Mouse (Mus musculus): ENCODE measurements at regions not wholly inside any gene's neighbourhood (a gene's known extent, or its start where the extent isn't known, plus 50 kb on each side); places are given as distances from the start of the nearest gene placed in this dataset.

- no peak overlapping the region for H3K27ac ChIP-seq (ENCODE audit: low read depth)
- WGBS = 78% methylated on average over 5 of the region's 5 CpGs
- DNase-seq (ENCODE audit: low spot score) = no peak
- no peak for ATAC-seq (ENCODE audit: insufficient read depth, low read depth)
- no peaks in the 10 kb centered on the region for H3K36me3 ChIP-seq (replicated peaks; ENCODE audit: control insufficient read depth, insufficient read depth, low read length)
- no peak overlapping the region for H3K4me3 ChIP-seq (ENCODE audit: low read depth, low read length)
- H3K4me1 ChIP-seq (ENCODE audit: control insufficient read depth, insufficient read depth) = no peaks in the 10 kb centered on the region
- H3K4me2 ChIP-seq (ENCODE audit: low read depth, low read length) = no peak overlapping the region
- H3K27me3 ChIP-seq (ENCODE audit: control insufficient read depth, insufficient read depth, low read length) = no peaks in the 10 kb centered on the region
- no peak for TF ChIP-seq EP300 (IDR thresholded peaks at IDR 0.05; ENCODE audit: low read depth)
- TF ChIP-seq CTCF (IDR thresholded peaks at IDR 0.05; ENCODE audit: low read depth) = no peak
- 0 out of 2 replicates have a peak, but pooled peaks cover 4% of the 10 kb centered on the region for H3K9me3 ChIP-seq (replicated peaks; ENCODE audit: control insufficient read depth, low read length)
- H3K9ac ChIP-seq (replicated peaks; ENCODE audit: low read depth, low read length) = no peak overlapping the region
These were observed 211.8 kb upstream of the 9630041A04Rik start for GRCm38 (mm10) chr9:101649816-101650215.

DNA sequence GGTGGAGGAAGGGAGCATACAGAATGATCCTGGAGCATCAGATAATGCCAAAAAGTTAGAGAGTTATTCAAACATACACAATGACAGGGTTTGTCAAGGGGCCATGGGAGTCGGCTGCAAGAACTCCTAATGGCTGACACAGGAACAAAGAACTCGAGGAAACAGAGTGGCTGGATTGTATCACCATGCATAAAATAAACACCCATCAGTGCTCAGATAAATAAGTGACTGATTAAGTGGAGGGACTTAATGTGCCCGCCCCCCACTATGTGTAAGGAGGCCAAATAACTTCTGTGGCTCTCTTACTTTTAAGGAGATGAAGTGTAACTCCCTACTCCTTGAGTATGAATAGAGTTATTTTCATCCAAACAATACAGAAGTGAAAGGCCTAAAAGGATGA is 220.1 kb upstream of the 9630041A04Rik start:
- Histone ChIP-seq H3K4me1 (ENCODE audit: control insufficient read depth, insufficient read depth) (no peaks in the 10 kb centered on the region), H3K4me3 (ENCODE audit: low read depth, low read length) (no peak overlapping the region), H3K27me3 (ENCODE audit: control insufficient read depth, insufficient read depth, low read length) (no peaks in the 10 kb centered on the region), H3K36me3 (replicated peaks; ENCODE audit: control insufficient read depth, insufficient read depth, low read length) (no peaks in the 10 kb centered on the region), H3K9ac (replicated peaks; ENCODE audit: low read depth, low read length) (no peak overlapping the region), H3K27ac (ENCODE audit: low read depth) (no peak overlapping the region), H3K9me3 (replicated peaks; ENCODE audit: control insufficient read depth, low read length) (0 out of 2 replicates have a peak, but pooled peaks cover 4% of the 10 kb centered on the region), H3K4me2 (ENCODE audit: low read depth, low read length) (no peak overlapping the region)
- TF ChIP-seq EP300 (IDR thresholded peaks at IDR 0.05; ENCODE audit: low read depth) (no peak), CTCF (IDR thresholded peaks at IDR 0.05; ENCODE audit: low read depth) (no peak)
- 38% methylated on average over 3 of the region's 3 CpGs for WGBS
- ATAC-seq (ENCODE audit: insufficient read depth, low read depth) = no peak
- no peak for DNase-seq (ENCODE audit: low spot score)

GRCm38 (mm10) chr9:101640598-101640997 is 221.0 kb upstream of the 9630041A04Rik start:
- no peak overlapping the region for H3K27ac ChIP-seq (ENCODE audit: low read depth)
- no peak overlapping the region for H3K9ac ChIP-seq (replicated peaks; ENCODE audit: low read depth, low read length)
- TF ChIP-seq CTCF (IDR thresholded peaks at IDR 0.05; ENCODE audit: low read depth) (no peak), EP300 (IDR thresholded peaks at IDR 0.05; ENCODE audit: low read depth) (no peak)
- no peak overlapping the region for H3K4me2 ChIP-seq (ENCODE audit: low read depth, low read length)
- no peak for ATAC-seq (ENCODE audit: insufficient read depth, low read depth)
- 0 out of 2 replicates have a peak, but pooled peaks cover 4% of the 10 kb centered on the region for H3K9me3 ChIP-seq (replicated peaks; ENCODE audit: control insufficient read depth, low read length)
- no peaks in the 10 kb centered on the region for H3K27me3 ChIP-seq (ENCODE audit: control insufficient read depth, insufficient read depth, low read length)
- DNase-seq (ENCODE audit: low spot score) = no peak
- H3K4me1 ChIP-seq (ENCODE audit: control insufficient read depth, insufficient read depth) = no peaks in the 10 kb centered on the region
- no peaks in the 10 kb centered on the region for H3K36me3 ChIP-seq (replicated peaks; ENCODE audit: control insufficient read depth, insufficient read depth, low read length)
- no peak overlapping the region for H3K4me3 ChIP-seq (ENCODE audit: low read depth, low read length)

GRCm38 (mm10) chr9:101616261-101616660 is 245.4 kb upstream of the 9630041A04Rik start:
- no peak overlapping the region for H3K4me2 ChIP-seq (ENCODE audit: low read depth, low read length)
- no peaks in the 10 kb centered on the region for H3K36me3 ChIP-seq (replicated peaks; ENCODE audit: control insufficient read depth, insufficient read depth, low read length)
- no peaks in the 10 kb centered on the region for H3K9me3 ChIP-seq (replicated peaks; ENCODE audit: control insufficient read depth, low read length)
- H3K4me1 ChIP-seq (ENCODE audit: control insufficient read depth, insufficient read depth) = no peaks in the 10 kb centered on the region
- ATAC-seq (ENCODE audit: insufficient read depth, low read depth) (no peak), DNase-seq (ENCODE audit: low spot score) (no peak)
- H3K4me3 ChIP-seq (ENCODE audit: low read depth, low read length) = no peak overlapping the region
- H3K27me3 ChIP-seq (ENCODE audit: control insufficient read depth, insufficient read depth, low read length) = no peaks in the 10 kb centered on the region
- 61% methylated on average over 2 of the region's 2 CpGs for WGBS
- H3K27ac ChIP-seq (ENCODE audit: low read depth) = no peak overlapping the region
- H3K9ac ChIP-seq (replicated peaks; ENCODE audit: low read depth, low read length) = no peak overlapping the region
- TF ChIP-seq CTCF (IDR thresholded peaks at IDR 0.05; ENCODE audit: low read depth) (no peak), EP300 (IDR thresholded peaks at IDR 0.05; ENCODE audit: low read depth) (no peak)

- Histone ChIP-seq H3K4me1 (ENCODE audit: control insufficient read depth, insufficient read depth) (no peaks in the 10 kb centered on the region), H3K36me3 (replicated peaks; ENCODE audit: control insufficient read depth, insufficient read depth, low read length) (no peaks in the 10 kb centered on the region), H3K9me3 (replicated peaks; ENCODE audit: control insufficient read depth, low read length) (no peaks in the 10 kb centered on the region), H3K4me2 (ENCODE audit: low read depth, low read length) (no peak overlapping the region), H3K27me3 (ENCODE audit: control insufficient read depth, insufficient read depth, low read length) (no peaks in the 10 kb centered on the region), H3K9ac (replicated peaks; ENCODE audit: low read depth, low read length) (no peak overlapping the region), H3K4me3 (ENCODE audit: low read depth, low read length) (no peak overlapping the region), H3K27ac (ENCODE audit: low read depth) (no peak overlapping the region)
- 71% methylated on average over 3 of the region's 3 CpGs for WGBS
- DNase-seq (ENCODE audit: low spot score) (no peak), ATAC-seq (ENCODE audit: insufficient read depth, low read depth) (no peak)
- TF ChIP-seq EP300 (IDR thresholded peaks at IDR 0.05; ENCODE audit: low read depth) (no peak), CTCF (IDR thresholded peaks at IDR 0.05; ENCODE audit: low read depth) (no peak)
These were observed 246.5 kb upstream of the 9630041A04Rik start for GRCm38 (mm10) chr9:101615176-101615575.

DNA sequence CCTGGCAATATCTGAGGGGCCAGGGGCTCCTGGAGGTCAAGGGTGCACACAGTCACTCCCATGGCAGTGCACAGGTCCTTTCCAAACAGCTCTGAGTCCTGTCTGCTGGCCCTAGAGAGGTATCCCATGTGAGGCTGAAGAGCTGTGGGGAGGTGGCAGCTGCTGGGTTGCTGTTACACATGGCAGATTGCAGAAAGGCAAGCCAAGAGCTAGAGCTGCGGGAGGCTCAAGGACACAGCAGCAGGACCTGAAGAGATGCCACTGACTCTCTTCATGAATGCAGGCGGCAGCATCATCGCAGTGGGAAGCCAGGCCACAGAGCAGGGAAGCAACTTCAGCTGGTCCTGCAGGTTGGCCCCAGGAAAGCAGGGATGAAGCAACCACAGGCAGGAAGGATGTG is 247.7 kb upstream of the 9630041A04Rik start:
- ATAC-seq (ENCODE audit: insufficient read depth, low read depth) = no peak
- no peak overlapping the region for H3K4me2 ChIP-seq (ENCODE audit: low read depth, low read length)
- no peak for TF ChIP-seq EP300 (IDR thresholded peaks at IDR 0.05; ENCODE audit: low read depth)
- no peak for TF ChIP-seq CTCF (IDR thresholded peaks at IDR 0.05; ENCODE audit: low read depth)
- no peaks in the 10 kb centered on the region for H3K4me1 ChIP-seq (ENCODE audit: control insufficient read depth, insufficient read depth)
- WGBS = 56% methylated on average over 3 of the region's 3 CpGs
- H3K27me3 ChIP-seq (ENCODE audit: control insufficient read depth, insufficient read depth, low read length) = no peaks in the 10 kb centered on the region
- H3K9me3 ChIP-seq (replicated peaks; ENCODE audit: control insufficient read depth, low read length) = no peaks in the 10 kb centered on the region
- no peak for DNase-seq (ENCODE audit: low spot score)
- H3K9ac ChIP-seq (replicated peaks; ENCODE audit: low read depth, low read length) = no peak overlapping the region
- no peaks in the 10 kb centered on the region for H3K36me3 ChIP-seq (replicated peaks; ENCODE audit: control insufficient read depth, insufficient read depth, low read length)
- no peak overlapping the region for H3K27ac ChIP-seq (ENCODE audit: low read depth)
- H3K4me3 ChIP-seq (ENCODE audit: low read depth, low read length) = no peak overlapping the region
